Mouse (Mus musculus): ENCODE results near the gene Tmprss11f.
"Not testable (repeated sequence)": the region's sequence is repeated elsewhere in the genome, so short reads cannot be mapped to it uniquely, and the experiment has no call there.

- TF ChIP-seq MEF2A (IDR thresholded peaks at IDR 0.05; ENCODE audit: extremely low read depth, insufficient replicate concordance, low read depth, low read length, poor library complexity, severe bottlenecking); MAZ (IDR thresholded peaks at IDR 0.05; ENCODE audit: low read depth, low read length); POLR2A (IDR thresholded peaks at IDR 0.05; ENCODE audit: control insufficient read depth in 1 of 2, insufficient read depth in 1 of 2, low read depth in 1 of 2, low read length in 2 of 2, poor library complexity in 1 of 2); TAL1 (IDR thresholded peaks at IDR 0.05; ENCODE audit: low read length): not testable (repeated sequence)
- TF ChIP-seq SMC3 (IDR thresholded peaks at IDR 0.05; ENCODE audit: low read depth, low read length) = 0 out of 2 replicates have a peak, but pooled peaks have one; percentile 23
These were observed 17.0 kb upstream of the Tmprss11f start for GRCm38 (mm10) chr5:86649185-86649584.

Data from MEL (cell line).